ENCODE assay signal across 8 mouse cellular contexts in genomic region chr8:13254019-13254418, GRCm38 (mm10). TPM values are rescaled to one million over a fixed set of nuclear protein-coding genes. Genes with fewer than 3 reads are reported as not detected.
DNase-seq lines count a peak whose midpoint lies in the region; ATAC-seq lines count a peak whose summit lies in the region.

Gene Adprhl1, minus strand, starts transcription at chr8:13254162.

- DNase-seq in B cell, adult 2 months = peak; percentile 53 to 56
- peak; percentile 33 to 70 for DNase-seq in adrenal gland, postnatal 4 days (ENCODE audit: low spot score in 2 of 2)
- DNase-seq in embryonic facial prominence, embryonic 14.5 days (ENCODE audit: low spot score) = peak; percentile 65
- DNase-seq in heart, adult 8-10 months (ENCODE audit: low spot score) = peak; percentile 67
- peak; percentile 84 to 91 for DNase-seq in spleen, postnatal 4 days (ENCODE audit: low spot score in 2 of 2)

- H3K9ac ChIP-seq in embryonic facial prominence, embryonic 14.5 days (ENCODE audit: low read depth, low read length) = no peak within 1 kb of the TSS; the same call in 1 of the 2 replicates
- H3K9ac ChIP-seq in kidney, embryonic 14.5 days (ENCODE audit: low read depth, low read length) = no peak within 1 kb of the TSS
- no peak within 1 kb of the TSS for H3K9ac ChIP-seq in limb, embryonic 15.5 days

- H3K27ac ChIP-seq in embryonic facial prominence, embryonic 14.5 days (replicated peaks; ENCODE audit: low read depth, low read length) = no peak within 1 kb of the TSS
- no peak within 1 kb of the TSS for H3K27ac ChIP-seq in kidney, embryonic 14.5 days (ENCODE audit: low read depth, low read length)
- no peak within 1 kb of the TSS for H3K27ac ChIP-seq in limb, embryonic 15.5 days

- H3K9me3 ChIP-seq in embryonic facial prominence, embryonic 14.5 days (ENCODE audit: control insufficient read depth, low read length) = no peaks in the 10 kb centered on the region
- no peaks in the 10 kb centered on the region for H3K9me3 ChIP-seq in kidney, embryonic 14.5 days (ENCODE audit: control insufficient read depth, low read length)
- no peaks in the 10 kb centered on the region for H3K9me3 ChIP-seq in limb, embryonic 15.5 days

- ATAC-seq in embryonic facial prominence, embryonic 14.5 days (ENCODE audit: low read depth) = peak; percentile 91
- peak; percentile 84 for ATAC-seq in kidney, embryonic 14.5 days (ENCODE audit: low FRiP score, low TSS enrichment)
- peak; percentile 69; the same call in 1 of the 2 replicates for ATAC-seq in limb, embryonic 15.5 days (ENCODE audit: insufficient number of reproducible peaks, low FRiP score, low TSS enrichment, low read depth)
- ATAC-seq in monocyte, adult 5-6 weeks (replicated peaks; ENCODE audit: insufficient number of reproducible peaks, low FRiP score, low TSS enrichment, poor library complexity, severe bottlenecking) = peak; percentile 38; the same call in 1 of the 2 replicates

- H3K36me3 ChIP-seq in embryonic facial prominence, embryonic 14.5 days (ENCODE audit: control insufficient read depth, insufficient read depth, low read length) = peaks cover 37% of the 10 kb centered on the region
- H3K36me3 ChIP-seq in kidney, embryonic 14.5 days (ENCODE audit: control insufficient read depth, insufficient read depth, low read length) = peaks cover 29% of the 10 kb centered on the region
- peaks cover 40% of the 10 kb centered on the region for H3K36me3 ChIP-seq in limb, embryonic 15.5 days

- H3K27me3 ChIP-seq in embryonic facial prominence, embryonic 14.5 days (replicated peaks; ENCODE audit: control insufficient read depth, insufficient read depth, low read length) = no peaks in the 10 kb centered on the region
- no peaks in the 10 kb centered on the region for H3K27me3 ChIP-seq in kidney, embryonic 14.5 days (ENCODE audit: control insufficient read depth, insufficient read depth, low read length)
- H3K27me3 ChIP-seq in limb, embryonic 15.5 days = no peaks in the 10 kb centered on the region

- 36% methylated on average over 8 of the region's 8 CpGs for whole genome bisulfite sequencing in embryonic facial prominence, embryonic 14.5 days
- WGBS in kidney, embryonic 14.5 days = 30% methylated on average over 8 of the region's 8 CpGs
- 36% methylated on average over 8 of the region's 8 CpGs for WGBS in limb, embryonic 15.5 days

- no peak within 1 kb of the TSS for H3K4me2 ChIP-seq in embryonic facial prominence, embryonic 14.5 days (ENCODE audit: low read depth, low read length)
- H3K4me2 ChIP-seq in kidney, embryonic 14.5 days (replicated peaks; ENCODE audit: low read depth, low read length) = no peak within 1 kb of the TSS
- no peak within 1 kb of the TSS for H3K4me2 ChIP-seq in limb, embryonic 15.5 days

- 0 out of 2 replicates have a peak, but pooled peaks cover 5% of the 10 kb centered on the region for H3K4me1 ChIP-seq in embryonic facial prominence, embryonic 14.5 days (ENCODE audit: control insufficient read depth, insufficient read depth, low read length)
- no peaks in the 10 kb centered on the region for H3K4me1 ChIP-seq in kidney, embryonic 14.5 days (ENCODE audit: control insufficient read depth, insufficient read depth, low read length)
- 0 out of 2 replicates have a peak, but pooled peaks cover 4% of the 10 kb centered on the region for H3K4me1 ChIP-seq in limb, embryonic 15.5 days

- no peak within 1 kb of the TSS for H3K4me3 ChIP-seq in embryonic facial prominence, embryonic 14.5 days (ENCODE audit: low read depth, low read length)
- H3K4me3 ChIP-seq in kidney, embryonic 14.5 days (ENCODE audit: low read length) = no peak within 1 kb of the TSS
- H3K4me3 ChIP-seq in limb, embryonic 15.5 days = no peak within 1 kb of the TSS

RNA-seq across cellular contexts. Expression of gene Adprhl1, which starts in this region (rescaled TPM):
- 1 to 10 TPM; 1.3 to 4.4 TPM for total RNA-seq in adrenal gland, postnatal 4 days (2021)
- 13.9 and 18.1 TPM in 2 replicates for polyA plus RNA-seq in embryonic facial prominence, embryonic 14.5 days (2014; fragmentation: Nextera tagmentation; extraction: Ambion mirVana)
- 100 to 1,000 TPM; 586 to 686 (median 600) TPM for total RNA-seq in heart, adult 8-10 months (2022)
- not detected in 2 replicates for polyA plus RNA-seq in kidney, embryonic 14.5 days (2014; fragmentation: Nextera tagmentation; extraction: Ambion mirVana)
- polyA plus RNA-seq in limb, embryonic 15.5 days (2015; fragmentation: Nextera tagmentation; extraction: Ambion mirVana) = 5.0 and 17.3 TPM in 2 replicates
- not detected in 3 replicates for total RNA-seq in monocyte, adult 5-6 weeks (2017)

Comparison
In these comparisons a context has a peak if more than half of its experiments do, and no peak if none do; other contexts are left out.
1. RNA of gene Adprhl1 (total RNA-seq): 586 to 686 TPM in heart, adult 8-10 months; 1.3 to 4.4 TPM in adrenal gland, postnatal 4 days and not detected in monocyte, adult 5-6 weeks; every median in the first group is over 100 times any median in the second.
2. Peak in ATAC-seq in kidney, embryonic 14.5 days; RNA of the gene not detected or under 1 TPM.
3. Peak in ATAC-seq in monocyte, adult 5-6 weeks; RNA of the gene not detected or under 1 TPM.
4. ATAC-seq: peak in every context shown above with its lines; median percentile 91 in embryonic facial prominence, embryonic 14.5 days; 84 in kidney, embryonic 14.5 days; 69 in limb, embryonic 15.5 days; 38 in monocyte, adult 5-6 weeks.
5. Peak in every context shown above with its lines, with median percentiles within 50 percentile points of each other: DNase-seq.